Mouse (Mus musculus) ES-E14 (cell line): ENCODE data around the gene Adgrg5.

Experiments used
- CHD2 ChIP-seq: IDR thresholded peaks from 2 replicates; pipeline ENCODE4 v1.6.1; 2014; ENCODE audit warnings: mild to moderate bottlenecking, low read depth, low read length, inconsistent platforms
- HCFC1 ChIP-seq: IDR thresholded peaks from 2 replicates; pipeline ENCODE4 v1.6.1; 2012; ENCODE audit warnings: low read length, inconsistent platforms, borderline replicate concordance; ENCODE audit not compliant: insufficient read depth
- MAFK ChIP-seq: IDR thresholded peaks from 2 replicates; pipeline ENCODE4 v1.6.1; 2014; ENCODE audit warnings: mild to moderate bottlenecking, low read depth, low read length, inconsistent platforms; ENCODE audit not compliant: insufficient read depth
- ZC3H11A ChIP-seq: IDR thresholded peaks from 2 replicates; pipeline ENCODE4 v1.6.1; 2012; ENCODE audit warnings: low read depth, mild to moderate bottlenecking, inconsistent platforms, low read length, borderline replicate concordance
- ZNF384 ChIP-seq: IDR thresholded peaks from 2 replicates; pipeline ENCODE4 v1.6.1; 2012; ENCODE audit warnings: low read depth, low read length, inconsistent platforms

DNA sequence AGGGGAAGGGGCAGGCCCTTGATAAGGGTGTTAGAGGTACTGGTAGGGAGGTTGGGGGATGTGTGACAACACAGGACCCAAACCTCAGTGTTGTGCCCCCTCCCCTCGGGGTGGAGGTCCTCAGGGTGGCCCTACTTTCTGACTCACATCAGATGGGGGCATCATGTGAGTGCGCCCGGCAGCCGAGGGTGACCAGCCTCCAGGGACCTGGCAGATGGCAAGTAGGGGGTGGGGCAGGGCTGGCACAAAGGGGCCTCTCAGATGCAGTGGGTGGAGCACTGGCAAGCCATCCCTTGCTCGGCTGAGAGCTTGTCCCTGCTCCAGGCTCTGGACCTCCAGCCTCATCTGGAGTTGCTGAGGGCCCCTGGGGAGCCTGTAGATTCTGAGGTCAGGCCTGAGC is 63.2 kb downstream of the Adgrg5 start:
- TF ChIP-seq ZNF384 (no peak), MAFK (no peak), HCFC1 (no peak), ZC3H11A (no peak), CHD2 (no peak)
